Mouse (Mus musculus) embryonic facial prominence, embryonic 13.5 days (tissue): ENCODE results near the gene Papolb. TPM values are rescaled to one million over a fixed set of nuclear protein-coding genes. Genes with fewer than 3 reads are reported as not detected.

Experiments used
- ATAC-seq: fragments of 200-750 bp; cut with Nextera tagmentation; 2 replicates; pipeline ENCODE4 v1.8.0; 2017; ENCODE audit warnings: low read depth; ENCODE audit not compliant: insufficient number of reproducible peaks, insufficient read depth, low FRiP score, low TSS enrichment
- H3K27ac ChIP-seq: fragments of 300-500 bp; sonication (generic); 2 replicates; pipeline ENCODE4 v1.5.1; 2015; ENCODE audit warnings: moderate library complexity, mild to moderate bottlenecking, inconsistent platforms
- H3K27me3 ChIP-seq: fragments of 300-500 bp; sonication (generic); 2 replicates; pipeline ENCODE4 v1.6.1; 2015; ENCODE audit warnings: mild to moderate bottlenecking, inconsistent platforms
- H3K36me3 ChIP-seq: fragments of 300-500 bp; sonication (generic); 2 replicates; pipeline ENCODE4 v1.6.1; 2015; ENCODE audit warnings: mild to moderate bottlenecking, inconsistent platforms
- H3K4me1 ChIP-seq: fragments of 300-500 bp; sonication (generic); 2 replicates; pipeline ENCODE4 v1.6.1; 2015; ENCODE audit warnings: inconsistent platforms
- H3K4me2 ChIP-seq: fragments of 300-500 bp; sonication (generic); 2 replicates; pipeline ENCODE4 v1.6.1; 2015; ENCODE audit warnings: moderate library complexity, mild to moderate bottlenecking, inconsistent platforms
- H3K4me3 ChIP-seq: fragments of 300-500 bp; sonication (generic); 2 replicates; pipeline ENCODE4 v1.5.1; 2015; ENCODE audit warnings: mild to moderate bottlenecking, inconsistent platforms
- H3K9ac ChIP-seq: fragments of 300-500 bp; sonication (generic); 2 replicates; pipeline ENCODE4 v1.6.1; 2015; ENCODE audit warnings: mild to moderate bottlenecking, inconsistent platforms
- H3K9me3 ChIP-seq: fragments of 300-500 bp; sonication (generic); 2 replicates; pipeline ENCODE4 v1.6.1; 2016; ENCODE audit warnings: inconsistent platforms
- WGBS: fragments of 180-500 bp; shearing (Covaris S2); methylation state at CpG from one replicate; pipeline ENCODE4 v1.1.7; 2015; ENCODE audit warnings: mixed read lengths; 5-methylcytosine and 5-hydroxymethylcytosine counted together
- polyA plus RNA-seq: library from polyadenylated mRNA; unstranded; fragments of >200 nt; fragmentation: Nextera tagmentation; extraction: Ambion mirVana; gene quantifications from 2 replicates; pipeline ENCODE4 v1.2.1, GENCODE M21; 2015

Papolb gene
- polyA plus RNA-seq, 1 experiment from 2014 or later, result 0.04 TPM

DNA sequence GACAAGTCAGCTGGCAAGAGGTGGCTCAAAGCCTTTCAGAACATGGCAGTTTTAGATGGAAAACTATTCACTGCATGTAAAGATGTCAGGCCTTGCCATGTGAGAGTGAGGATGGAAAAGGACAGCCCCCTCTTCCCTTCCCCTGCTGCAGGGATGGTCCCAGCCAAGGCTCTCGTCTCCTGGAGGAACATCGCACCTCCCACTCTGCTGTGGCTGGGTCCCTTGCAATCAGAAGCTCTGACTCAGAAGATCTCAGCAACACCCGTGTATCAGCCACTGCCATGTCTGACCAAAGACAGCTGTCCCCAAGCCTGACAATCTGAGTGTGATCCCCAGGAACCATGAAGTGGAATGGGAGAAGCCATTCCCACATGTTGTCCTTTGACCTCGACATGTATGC is 17.8 kb downstream of the Papolb start:
- Histone ChIP-seq H3K9ac (no peak overlapping the region), H3K27me3 (no peaks in the 10 kb centered on the region), H3K4me3 (no peak overlapping the region), H3K4me1 (peaks cover 19% of the 10 kb centered on the region), H3K27ac (no peak overlapping the region), H3K36me3 (no peaks in the 10 kb centered on the region), H3K4me2 (no peak overlapping the region), H3K9me3 (no peaks in the 10 kb centered on the region)
- WGBS, result 78% methylated on average over 4 of the region's 4 CpGs
- ATAC-seq, result no peak

- H3K9me3 ChIP-seq, result no peaks in the 10 kb centered on the region
- H3K4me2 ChIP-seq, result peak overlapping the region; percentile 49; the same call in 1 of the 2 replicates
- H3K9ac ChIP-seq, result 0 out of 2 replicates have a peak overlapping the region, but pooled peaks have one; percentile 58
- H3K27ac ChIP-seq, result no peak overlapping the region
- WGBS, result 51% methylated on average over 7 of the region's 7 CpGs
- peaks cover 14% of the 10 kb centered on the region for H3K4me1 ChIP-seq
- no peak overlapping the region for H3K4me3 ChIP-seq
- peaks cover 6% of the 10 kb centered on the region; the same call in 1 of the 2 replicates for H3K36me3 ChIP-seq
- no peaks in the 10 kb centered on the region for H3K27me3 ChIP-seq
- no peak for ATAC-seq
These were observed 19.8 kb downstream of the Papolb start for GRCm38 (mm10) chr5:142510061-142510414.

DNA sequence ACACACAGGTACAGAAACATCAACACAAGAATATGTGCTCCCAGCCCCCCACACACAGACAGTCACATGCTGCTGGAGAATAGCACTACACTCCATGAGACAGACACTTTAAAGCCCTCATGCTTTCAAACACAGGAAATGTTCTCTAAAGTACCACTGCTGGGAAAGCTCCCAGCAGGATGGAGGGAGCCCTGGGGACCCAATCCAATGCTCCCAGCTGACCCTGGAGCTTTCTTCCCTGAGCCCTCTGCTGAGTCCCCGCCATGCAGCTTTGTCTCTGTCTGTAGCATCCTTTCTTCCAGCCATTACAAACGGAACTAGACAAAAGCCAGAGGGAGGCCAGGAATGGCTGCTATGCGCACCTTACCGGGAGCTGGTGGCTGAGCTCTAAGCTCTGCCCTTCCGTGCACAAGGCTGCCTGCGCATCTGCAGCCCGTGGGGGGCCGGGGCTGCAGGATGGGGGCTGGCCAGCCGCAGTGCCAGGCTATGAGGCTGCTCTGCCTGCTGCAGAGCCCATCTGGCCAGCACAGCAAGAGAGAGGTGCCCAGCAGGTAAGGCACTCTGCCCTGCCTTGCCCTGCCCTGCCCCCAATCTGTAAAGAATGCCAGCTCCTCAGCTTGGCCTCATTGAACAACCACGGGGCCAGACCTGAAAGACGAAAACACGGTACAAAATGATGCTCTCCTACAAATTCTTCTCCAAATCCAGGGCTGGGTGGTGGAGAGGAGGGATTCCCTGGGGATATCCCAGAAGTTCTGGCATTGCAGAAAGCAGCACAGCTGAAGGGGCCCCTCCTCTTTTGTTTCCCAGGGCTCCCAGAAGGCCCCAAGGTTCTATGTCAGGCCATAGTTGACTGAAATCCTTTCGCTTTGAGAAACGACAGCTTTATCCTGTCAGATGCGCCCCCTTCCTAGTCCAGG is 20.5 kb downstream of the Papolb start:
- Histone ChIP-seq H3K9me3 (no peaks in the 10 kb centered on the region), H3K9ac (peak overlapping the region; percentile 58; the same call in 1 of the 2 replicates), H3K4me3 (no peak overlapping the region), H3K27me3 (no peaks in the 10 kb centered on the region), H3K4me2 (peak overlapping the region; percentile 49), H3K36me3 (peaks cover 6% of the 10 kb centered on the region; the same call in 1 of the 2 replicates), H3K27ac (no peak overlapping the region; the same call in 1 of the 2 replicates), H3K4me1 (peaks cover 14% of the 10 kb centered on the region)
- WGBS, result 11% methylated on average over 15 of the region's 15 CpGs
- no peak for ATAC-seq

- Histone ChIP-seq H3K4me3 (no peak overlapping the region), H3K27ac (no peak overlapping the region), H3K4me2 (no peak overlapping the region), H3K4me1 (peaks cover 19% of the 10 kb centered on the region), H3K27me3 (no peaks in the 10 kb centered on the region), H3K36me3 (peaks cover 6% of the 10 kb centered on the region; the same call in 1 of the 2 replicates), H3K9ac (no peak overlapping the region), H3K9me3 (no peaks in the 10 kb centered on the region)
- WGBS, result 80% methylated on average over 3 of the region's 3 CpGs
- ATAC-seq, result no peak
These were observed 24.0 kb downstream of the Papolb start for GRCm38 (mm10) chr5:142505695-142506423.

DNA sequence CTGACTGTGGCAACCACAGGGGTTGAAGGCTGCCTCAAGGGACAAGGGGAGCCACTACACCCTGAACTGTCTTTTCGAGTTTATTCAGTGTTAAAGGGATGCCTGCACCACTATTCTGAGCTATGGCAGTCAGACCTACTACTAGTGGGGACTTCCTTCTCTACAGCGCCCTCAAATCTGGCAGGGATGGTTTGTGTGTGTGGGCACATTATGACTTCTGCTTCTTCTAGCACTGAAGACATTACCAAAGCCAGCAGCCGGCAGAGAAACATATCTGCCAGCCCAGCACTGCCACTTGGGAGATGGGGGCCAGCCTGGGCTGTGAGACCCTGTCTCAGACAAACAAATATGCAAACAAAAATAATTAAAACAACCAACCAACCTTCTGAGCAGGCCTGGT is 25.7 kb downstream of the Papolb start:
- no peak for ATAC-seq

GRCm38 (mm10) chr5:142502414-142502813 is 27.5 kb downstream of the Papolb start:
- Histone ChIP-seq H3K9ac (no peak overlapping the region), H3K27me3 (no peaks in the 10 kb centered on the region), H3K36me3 (peaks cover 6% of the 10 kb centered on the region; the same call in 1 of the 2 replicates), H3K9me3 (no peaks in the 10 kb centered on the region), H3K27ac (no peak overlapping the region), H3K4me3 (no peak overlapping the region), H3K4me2 (no peak overlapping the region), H3K4me1 (peaks cover 18% of the 10 kb centered on the region; the same call in 1 of the 2 replicates)
- 11% methylated on average over 3 of the region's 3 CpGs for WGBS
- peak; percentile 64; the same call in 1 of the 2 replicates for ATAC-seq

More for the DNA sequence above, 25.7 kb downstream of the Papolb start:
- Histone ChIP-seq H3K27me3 (no peaks in the 10 kb centered on the region), H3K9ac (no peak overlapping the region), H3K9me3 (no peaks in the 10 kb centered on the region), H3K4me1 (peaks cover 19% of the 10 kb centered on the region; the same call in 1 of the 2 replicates), H3K4me2 (no peak overlapping the region), H3K4me3 (no peak overlapping the region), H3K36me3 (peaks cover 6% of the 10 kb centered on the region; the same call in 1 of the 2 replicates), H3K27ac (no peak overlapping the region)
- 69% methylated on average over 3 of the region's 3 CpGs for WGBS

GRCm38 (mm10) chr5:142500918-142501317 is 29.0 kb downstream of the Papolb start:
- no peak overlapping the region for H3K27ac ChIP-seq
- no peak for ATAC-seq
- H3K36me3 ChIP-seq, result no peaks in the 10 kb centered on the region
- peaks cover 18% of the 10 kb centered on the region; the same call in 1 of the 2 replicates for H3K4me1 ChIP-seq
- 78% methylated on average over 10 of the region's 10 CpGs for WGBS
- no peak overlapping the region for H3K9ac ChIP-seq
- no peak overlapping the region for H3K4me2 ChIP-seq
- H3K27me3 ChIP-seq, result no peaks in the 10 kb centered on the region
- H3K4me3 ChIP-seq, result no peak overlapping the region
- H3K9me3 ChIP-seq, result no peaks in the 10 kb centered on the region

GRCm38 (mm10) chr5:142498964-142499363 is 30.9 kb downstream of the Papolb start:
- peaks cover 22% of the 10 kb centered on the region; the same call in 1 of the 2 replicates for H3K4me1 ChIP-seq
- no peaks in the 10 kb centered on the region for H3K27me3 ChIP-seq
- no peak for ATAC-seq
- H3K9ac ChIP-seq, result no peak overlapping the region
- WGBS, result 35% methylated on average over 3 of the region's 3 CpGs
- H3K36me3 ChIP-seq, result peaks cover under 1% of the 10 kb centered on the region; the same call in 1 of the 2 replicates
- H3K4me3 ChIP-seq, result no peak overlapping the region
- H3K4me2 ChIP-seq, result no peak overlapping the region
- no peak overlapping the region for H3K27ac ChIP-seq
- H3K9me3 ChIP-seq, result no peaks in the 10 kb centered on the region

DNA sequence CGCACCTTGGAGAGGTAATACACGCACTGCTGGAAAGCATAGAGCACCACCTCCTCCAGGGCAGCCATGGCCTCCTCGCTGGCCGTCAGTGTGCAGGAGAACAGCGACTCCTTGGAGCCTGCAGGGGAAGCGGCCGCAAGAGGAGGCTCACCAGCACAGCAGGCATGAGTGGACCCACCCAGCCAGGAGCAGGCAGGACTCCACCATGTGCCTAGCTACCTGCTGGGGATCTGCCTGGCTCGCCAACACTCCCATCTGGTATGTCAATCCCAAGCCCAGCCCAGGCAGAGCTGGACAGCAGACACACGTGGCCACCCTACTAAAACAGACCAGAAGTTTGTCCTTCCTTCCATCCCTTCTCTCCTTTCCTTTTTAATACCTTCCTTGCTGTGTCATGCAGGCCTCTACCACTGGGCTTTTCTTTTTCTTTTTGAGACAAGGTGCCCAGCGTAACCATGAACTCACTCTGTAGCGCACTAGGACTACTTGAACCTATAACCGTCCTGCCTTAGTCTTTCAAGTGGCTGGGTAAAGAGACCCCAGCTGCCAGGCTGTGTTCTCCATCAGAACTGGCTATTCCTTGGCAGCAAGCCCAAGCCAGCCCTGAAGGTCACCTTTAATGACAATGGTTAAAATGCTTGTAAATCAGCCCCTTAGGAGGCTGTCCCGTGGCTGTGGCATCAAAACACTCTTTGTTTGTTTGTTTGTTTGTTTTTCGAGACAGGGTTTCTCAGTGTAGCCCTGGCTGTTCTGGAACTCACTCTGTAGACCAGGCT is 34.4 kb downstream of the Papolb start:
- Histone ChIP-seq H3K36me3 (peaks cover 3% of the 10 kb centered on the region; the same call in 1 of the 2 replicates), H3K4me2 (no peak overlapping the region), H3K27me3 (no peaks in the 10 kb centered on the region), H3K4me1 (peaks cover 22% of the 10 kb centered on the region), H3K9me3 (no peaks in the 10 kb centered on the region), H3K4me3 (no peak overlapping the region), H3K27ac (no peak overlapping the region), H3K9ac (no peak overlapping the region)
- 52% methylated on average over 14 of the region's 14 CpGs for WGBS
- ATAC-seq, result no peak

- Histone ChIP-seq H3K27ac (no peak overlapping the region), H3K9me3 (no peaks in the 10 kb centered on the region), H3K4me1 (peaks cover 8% of the 10 kb centered on the region), H3K9ac (no peak overlapping the region), H3K27me3 (no peaks in the 10 kb centered on the region), H3K36me3 (peaks cover 3% of the 10 kb centered on the region; the same call in 1 of the 2 replicates), H3K4me3 (no peak overlapping the region), H3K4me2 (no peak overlapping the region)
- 63% methylated on average over 3 of the region's 3 CpGs for WGBS
- ATAC-seq, result no peak
These were observed 36.6 kb downstream of the Papolb start for GRCm38 (mm10) chr5:142493307-142493706.
